Mouse (Mus musculus) embryonic fibroblast, embryonic 13.5 days (primary cell): Measurements from ENCODE around the gene Il11ra1.

Experiments used
- CTCF ChIP-seq: IDR thresholded peaks from 2 replicates; pipeline ENCODE4 v1.5.1; 2011; ENCODE audit warnings: mild to moderate bottlenecking, control low read depth, low read length, moderate library complexity, borderline replicate concordance; ENCODE audit not compliant: insufficient read depth
- POLR2A ChIP-seq: IDR thresholded peaks from 2 replicates; pipeline ENCODE4 v1.6.1; 2011; ENCODE audit warnings: low read depth, mild to moderate bottlenecking, control low read depth, low read length, moderate library complexity

- TF ChIP-seq POLR2A: no peak
- TF ChIP-seq CTCF: no peak
Measured at GRCm38 (mm10) chr4:41678863-41679262, 20.9 kb upstream of the Il11ra1 start.
